Mouse (Mus musculus) olfactory bulb, adult 2 months (tissue): ENCODE data around the gene Paqr4. TPM values are rescaled to one million over a fixed set of nuclear protein-coding genes. Genes with fewer than 3 reads are reported as not detected.

Experiments used
- H3K27ac ChIP-seq: fragments of 200-500 bp; 2 replicates; pipeline ENCODE4 v1.5.1; 2012; ENCODE audit warnings: low read depth, low read length; ENCODE audit not compliant: insufficient read depth
- H3K4me1 ChIP-seq: fragments of 200-500 bp; 2 replicates; pipeline ENCODE4 v1.6.1; 2012; ENCODE audit warnings: low read length; ENCODE audit not compliant: control insufficient read depth, insufficient read depth
- H3K4me3 ChIP-seq: fragments of 200-500 bp; 2 replicates; pipeline ENCODE4 v1.5.1; 2012; ENCODE audit warnings: mild to moderate bottlenecking, low read depth, low read length, moderate library complexity; ENCODE audit not compliant: insufficient read depth
- CTCF ChIP-seq: fragments of 200-500 bp; IDR thresholded peaks from 2 replicates; pipeline ENCODE4 v1.5.1; 2012; ENCODE audit warnings: low read depth, mild to moderate bottlenecking, low read length, moderate library complexity; ENCODE audit not compliant: insufficient read depth
- POLR2A ChIP-seq: fragments of 200-500 bp; IDR thresholded peaks from 2 replicates; pipeline ENCODE4 v1.6.1; 2012; ENCODE audit warnings: mild to moderate bottlenecking, low read depth, low read length, moderate library complexity; ENCODE audit not compliant: insufficient read depth
- WGBS: fragments of 180-500 bp; shearing (Covaris S2); methylation state at CpG from one replicate; pipeline ENCODE4 v1.1.7; 2018; 5-methylcytosine and 5-hydroxymethylcytosine counted together
- polyA plus RNA-seq: library from polyadenylated mRNA; stranded (reverse); fragments of >200 nt; gene quantifications from 2 replicates; pipeline ENCODE4 v1.2.4, GENCODE M21; 2012; ENCODE audit warnings: low replicate concordance; ENCODE audit not compliant: missing spikeins, insufficient read depth, insufficient read length

Paqr4 gene
- not detected in 2 replicates for polyA plus RNA-seq

- H3K4me3 ChIP-seq = peak within 1 kb of the TSS; percentile 86
- no peak for TF ChIP-seq POLR2A
- no peak for TF ChIP-seq CTCF
- 11% methylated on average over 13 of the region's 13 CpGs for WGBS
- H3K4me1 ChIP-seq = peaks cover 36% of the 10 kb centered on the region
- peak within 1 kb of the TSS; percentile 76 for H3K27ac ChIP-seq
These were observed at the start of gene Paqr4 for GRCm38 (mm10) chr17:23740598-23741021. Gene Paqr4, minus strand, starts transcription at chr17:23740867.

- TF ChIP-seq POLR2A (no peak), CTCF (no peak)
- WGBS = 16% methylated on average over 8 of the region's 8 CpGs
- peak overlapping the region; percentile 93 for H3K27ac ChIP-seq
- peaks cover 22% of the 10 kb centered on the region for H3K4me1 ChIP-seq
- H3K4me3 ChIP-seq = no peak overlapping the region
These were observed 49.1 kb upstream of the Paqr4 start for GRCm38 (mm10) chr17:23789749-23790268.

GRCm38 (mm10) chr17:23788973-23789372 is 48.3 kb upstream of the Paqr4 start:
- TF ChIP-seq POLR2A (no peak), CTCF (no peak)
- Histone ChIP-seq H3K27ac (no peak overlapping the region), H3K4me1 (peaks cover 22% of the 10 kb centered on the region), H3K4me3 (no peak overlapping the region)
- 90% methylated on average over 4 of the region's 4 CpGs for WGBS

GRCm38 (mm10) chr17:23786510-23786931 is 45.9 kb upstream of the Paqr4 start:
- Histone ChIP-seq H3K4me1 (peaks cover 13% of the 10 kb centered on the region), H3K27ac (peak overlapping the region; percentile 86), H3K4me3 (peak overlapping the region; percentile 47)
- TF ChIP-seq CTCF (no peak), POLR2A (peak; percentile 40; the same call in 1 of the 2 replicates)
- WGBS = 8% methylated on average over 13 of the region's 13 CpGs

GRCm38 (mm10) chr17:23785561-23786471 is 45.1 kb upstream of the Paqr4 start, which contains the start of gene Flywch2:
Gene Flywch2, minus strand, starts transcription at chr17:23786081.
- WGBS = 3% methylated on average over 43 of the region's 43 CpGs
- TF ChIP-seq POLR2A = no peak
- TF ChIP-seq CTCF = no peak
- peak within 1 kb of the TSS; percentile 86 for H3K27ac ChIP-seq
- peak within 1 kb of the TSS; percentile 65 for H3K4me3 ChIP-seq
- peaks cover 11% of the 10 kb centered on the region for H3K4me1 ChIP-seq

GRCm38 (mm10) chr17:23783352-23783751 is 42.7 kb upstream of the Paqr4 start:
- Histone ChIP-seq H3K27ac (no peak overlapping the region), H3K4me3 (no peak overlapping the region), H3K4me1 (peaks cover 9% of the 10 kb centered on the region)
- TF ChIP-seq CTCF (no peak), POLR2A (no peak)

GRCm38 (mm10) chr17:23778447-23778846 is 37.8 kb upstream of the Paqr4 start:
- WGBS = 65% methylated on average over 2 of the region's 2 CpGs
- H3K4me3 ChIP-seq = no peak overlapping the region
- H3K27ac ChIP-seq = no peak overlapping the region
- no peak for TF ChIP-seq CTCF
- no peak for TF ChIP-seq POLR2A
- H3K4me1 ChIP-seq = peaks cover 3% of the 10 kb centered on the region; the same call in 1 of the 2 replicates

GRCm38 (mm10) chr17:23777141-23777540 is 36.5 kb upstream of the Paqr4 start:
- H3K4me1 ChIP-seq = peaks cover 3% of the 10 kb centered on the region; the same call in 1 of the 2 replicates
- H3K27ac ChIP-seq = no peak overlapping the region
- H3K4me3 ChIP-seq = no peak overlapping the region
- TF ChIP-seq POLR2A (no peak), CTCF (no peak)
- 86% methylated on average over 2 of the region's 2 CpGs for WGBS

GRCm38 (mm10) chr17:23776216-23776615 is 35.5 kb upstream of the Paqr4 start:
- 85% methylated on average over 10 of the region's 10 CpGs for WGBS
- TF ChIP-seq CTCF (no peak), POLR2A (no peak)
- Histone ChIP-seq H3K4me1 (peaks cover 3% of the 10 kb centered on the region; the same call in 1 of the 2 replicates), H3K27ac (no peak overlapping the region), H3K4me3 (no peak overlapping the region)
